Mouse (Mus musculus) cerebellum, adult 9-10 months (tissue): ENCODE results near the gene Inf2.

Experiments used
- DNase-seq: peaks from one replicate; pipeline ENCODE4 v3.0.0; 2022

Gene Inf2

DNA sequence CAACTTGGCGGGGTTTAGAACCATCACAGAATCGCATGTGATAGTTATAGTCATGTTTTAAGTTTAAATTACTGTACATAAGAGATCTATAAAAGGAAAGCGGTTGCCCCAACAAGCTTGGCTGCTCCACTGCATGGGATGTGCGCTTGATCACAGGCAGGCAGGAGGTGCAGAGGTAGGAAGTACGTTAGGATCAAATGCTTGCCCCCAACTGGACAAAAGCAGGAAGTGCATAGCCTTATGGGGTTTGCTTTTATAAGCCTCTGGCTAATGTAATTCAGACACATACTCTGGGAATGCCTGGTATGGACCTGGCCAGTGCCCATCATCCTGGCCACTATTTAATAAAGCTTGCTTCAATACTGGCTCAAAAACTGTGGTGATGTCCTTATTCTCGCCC lies 17.5 kb upstream of the Inf2 start:
- no peak for DNase-seq

DNA sequence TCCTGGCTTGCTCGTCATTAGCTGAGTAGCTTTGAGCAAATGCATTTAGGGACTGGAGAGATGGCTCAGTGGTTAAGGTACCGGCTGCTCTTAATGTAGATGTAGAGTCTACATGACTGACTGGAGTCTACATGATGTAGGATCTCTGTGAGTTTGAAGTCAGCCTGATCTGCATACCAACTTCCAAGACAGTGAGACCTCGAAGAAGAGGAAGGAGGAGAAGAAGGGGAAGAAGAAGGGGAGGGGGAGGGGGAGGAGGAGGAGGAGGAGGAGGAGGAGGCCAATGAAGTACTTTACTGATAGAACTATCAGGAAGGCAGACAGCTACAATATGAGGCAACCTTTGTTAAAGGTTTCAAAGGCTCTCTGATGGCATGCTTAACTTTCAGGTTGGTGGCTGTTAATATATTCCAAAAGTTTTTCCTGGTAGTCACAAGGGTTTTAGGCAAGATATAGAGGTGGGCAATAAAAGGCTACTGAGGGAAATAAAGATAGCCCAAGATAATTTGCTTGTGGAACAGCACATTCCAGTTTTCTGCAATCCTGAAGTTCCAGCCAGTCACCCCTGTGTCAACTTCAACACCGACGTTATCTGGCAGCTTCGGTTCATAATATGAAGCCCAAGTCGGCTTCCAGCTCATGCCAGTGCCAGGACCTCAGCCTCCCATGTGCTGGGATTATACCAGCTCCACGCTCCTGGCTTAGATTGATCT lies 13.2 kb upstream of the Inf2 start:
- DNase-seq, result no peak

DNA sequence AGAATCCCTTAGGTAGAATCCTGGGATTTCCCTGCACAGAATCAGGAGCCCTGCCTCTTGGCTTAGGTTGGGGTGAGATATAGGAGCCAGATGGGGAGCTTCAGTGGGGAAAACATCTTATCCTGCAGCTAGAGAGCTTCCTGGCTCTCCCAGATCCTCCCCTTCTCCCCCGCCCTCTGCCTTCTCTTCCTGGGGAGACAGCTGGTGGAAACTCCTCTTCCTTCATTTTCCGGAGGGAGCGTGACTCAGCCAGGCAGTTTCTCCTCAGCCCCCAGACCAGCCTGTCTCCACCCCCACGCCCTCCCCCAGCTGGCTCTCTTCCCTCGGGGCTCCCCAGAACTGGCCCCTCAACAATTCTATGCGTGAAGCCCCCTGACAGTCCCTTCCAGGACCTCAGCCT lies 12.2 kb upstream of the Inf2 start:
- no peak for DNase-seq

DNA sequence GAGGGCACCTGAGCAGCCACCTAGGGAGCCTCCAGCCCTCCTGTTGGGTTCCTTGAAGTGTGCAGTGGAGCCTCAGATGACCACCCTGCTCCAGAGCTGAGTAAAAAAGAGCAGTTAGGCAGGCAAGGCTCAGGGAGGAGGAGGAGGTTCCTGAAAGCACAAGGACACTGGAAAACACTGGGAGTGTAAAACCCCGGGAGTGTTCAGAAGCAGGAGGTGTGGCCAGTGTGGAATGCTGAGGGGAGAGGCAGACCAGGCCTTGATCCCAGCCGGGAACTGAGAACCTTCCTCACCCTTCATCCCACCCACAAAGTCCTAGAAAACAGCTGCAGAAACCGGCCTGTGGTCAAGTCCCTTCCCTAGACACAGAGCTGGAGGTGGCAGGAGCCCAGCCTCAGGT lies 11.8 kb upstream of the Inf2 start:
- DNase-seq, result no peak

DNA sequence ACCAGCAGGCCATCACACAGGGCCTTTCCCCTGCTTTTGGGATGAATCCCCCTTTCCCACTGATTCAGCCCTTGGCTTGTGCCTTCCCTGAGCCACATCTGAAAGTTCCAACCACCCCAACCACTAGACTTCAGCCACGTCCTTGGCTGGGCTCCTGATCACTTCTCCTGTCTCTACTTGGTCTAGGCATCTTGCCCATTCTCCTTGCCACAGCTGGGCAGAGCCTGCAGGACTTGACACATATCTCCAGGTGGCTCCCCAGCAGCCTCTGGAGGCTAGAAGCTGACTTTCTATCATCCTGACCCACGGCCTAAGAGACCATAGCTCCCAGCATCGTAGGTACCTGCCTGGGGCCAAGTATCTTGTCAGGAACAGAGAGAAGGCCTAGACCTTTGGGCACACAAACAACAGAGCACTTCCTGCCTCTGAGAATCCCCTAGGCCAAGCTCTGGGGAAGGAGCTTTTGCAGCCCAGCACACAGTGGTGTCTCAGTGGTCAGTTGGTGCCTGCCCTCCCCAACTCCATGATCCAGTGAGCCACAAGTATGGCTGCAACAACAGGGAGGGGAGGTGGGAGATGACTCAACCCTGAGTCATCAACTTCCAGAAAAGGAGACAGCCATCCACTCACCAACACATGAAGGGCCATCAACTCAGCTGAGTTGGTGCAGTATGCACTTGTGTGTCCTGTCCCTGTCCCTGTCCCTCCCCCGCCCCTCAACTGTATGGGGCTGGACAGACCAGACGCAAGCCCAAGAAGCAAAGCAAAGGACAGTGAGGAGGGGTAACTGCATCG lies 10.1 kb upstream of the Inf2 start:
- DNase-seq, result no peak

DNA sequence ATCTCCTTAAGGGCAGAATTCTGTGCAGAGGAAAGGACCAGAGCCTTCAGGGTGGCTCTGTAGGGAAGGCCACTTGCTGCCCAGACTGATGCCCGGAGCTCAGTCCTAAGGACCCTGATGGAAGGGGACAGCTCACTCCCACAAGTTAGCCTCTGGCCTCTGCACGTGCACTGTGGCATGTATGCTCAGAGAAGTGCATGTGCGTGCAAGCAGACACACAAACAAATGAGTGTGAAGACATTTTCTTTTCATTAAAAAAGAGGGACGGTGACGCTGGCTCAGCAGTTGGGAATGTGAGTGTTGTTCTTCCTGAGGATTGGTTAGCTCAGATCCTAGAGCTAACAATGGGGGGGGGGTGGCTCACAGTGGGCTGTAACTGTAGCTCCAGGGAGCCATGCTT lies 9.2 kb upstream of the Inf2 start:
- no peak for DNase-seq

DNA sequence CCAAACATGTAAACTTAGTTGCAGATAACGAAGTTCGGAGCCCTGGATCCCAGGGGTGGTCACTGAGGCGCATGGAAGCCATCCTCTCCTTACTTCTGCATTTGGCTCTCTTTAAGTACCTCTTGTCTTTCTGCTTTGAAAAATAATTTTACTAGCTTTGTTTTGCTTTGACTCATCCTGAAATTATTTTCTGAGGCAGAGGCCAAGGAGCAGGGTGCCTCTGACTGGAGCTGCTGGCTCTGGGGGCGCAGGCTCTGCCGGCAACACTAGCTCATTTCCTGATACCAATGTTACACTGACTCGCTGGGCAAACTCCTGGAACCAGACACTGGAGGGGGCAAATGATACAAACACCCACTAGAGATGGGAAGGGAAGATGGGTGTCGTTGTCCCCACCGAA lies 8.7 kb upstream of the Inf2 start:
- DNase-seq, result no peak

DNA sequence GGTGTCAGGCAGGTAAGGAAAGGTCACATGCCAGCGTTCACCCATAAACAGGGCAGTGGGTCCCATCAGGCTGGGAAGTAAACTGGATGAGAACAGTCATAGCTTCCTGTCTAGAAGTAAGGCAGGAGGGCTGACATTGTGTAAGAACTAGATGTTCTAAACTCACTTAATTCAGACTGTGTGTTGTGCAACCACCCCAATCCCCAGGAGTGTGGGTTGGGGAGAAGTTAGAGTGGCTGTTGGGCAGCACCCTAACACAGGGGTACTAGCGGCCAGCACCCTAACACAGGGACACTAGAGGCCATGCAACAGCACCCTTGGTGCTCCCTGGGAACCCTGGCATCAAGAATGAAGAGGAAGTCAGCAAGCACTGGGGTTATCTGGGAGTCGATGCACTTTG lies 7.5 kb upstream of the Inf2 start:
- DNase-seq, result no peak

DNA sequence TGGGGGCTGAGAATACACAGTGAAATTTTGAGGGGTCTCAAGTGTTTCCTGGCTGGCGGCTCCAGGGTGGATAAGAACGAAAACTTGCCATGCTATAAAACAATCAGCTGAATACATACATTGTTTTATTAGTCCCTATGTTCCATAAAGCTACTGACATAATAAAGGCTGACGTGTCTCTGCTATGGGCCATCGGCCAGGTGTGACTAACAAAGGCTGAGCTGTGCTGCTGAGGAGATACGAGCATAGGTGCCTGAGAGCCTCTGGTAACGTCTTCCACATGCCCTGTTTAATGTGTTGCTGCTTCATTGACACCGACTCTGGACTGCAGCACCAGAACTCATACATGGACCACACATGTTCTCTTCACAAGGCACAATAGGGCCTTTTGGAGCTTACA lies 3.6 kb upstream of the Inf2 start:
- no peak for DNase-seq

DNA sequence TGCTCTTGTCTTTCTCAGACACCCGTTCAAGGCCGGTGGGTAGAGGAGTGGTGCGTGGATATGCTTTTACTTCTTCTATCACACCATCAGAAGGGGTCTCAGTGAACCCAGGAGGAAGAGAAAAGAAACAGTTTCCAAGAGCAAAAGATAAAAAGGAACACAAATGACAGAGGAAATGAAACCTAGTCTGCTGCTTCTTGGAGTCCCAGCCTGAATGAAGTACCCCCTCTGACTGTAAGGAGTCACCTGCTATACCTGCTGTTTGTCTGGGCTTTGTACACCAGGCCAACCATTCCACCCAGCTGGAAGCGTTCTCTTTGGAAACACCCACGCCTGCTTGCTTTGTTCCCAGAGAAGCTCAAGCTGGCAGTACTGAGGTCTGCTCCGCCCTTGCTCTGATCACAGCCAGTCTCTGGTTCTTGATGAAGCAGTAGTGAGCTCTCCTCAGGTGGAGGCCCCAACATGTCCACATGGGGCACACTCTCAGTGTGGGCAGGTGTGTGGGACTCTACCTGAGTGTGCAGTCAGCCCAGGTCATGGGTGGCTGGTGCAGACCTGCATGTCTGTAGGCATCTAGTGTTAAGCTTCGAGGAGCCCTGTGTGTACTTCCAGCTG lies 2.6 kb upstream of the Inf2 start:
- DNase-seq, result no peak

DNA sequence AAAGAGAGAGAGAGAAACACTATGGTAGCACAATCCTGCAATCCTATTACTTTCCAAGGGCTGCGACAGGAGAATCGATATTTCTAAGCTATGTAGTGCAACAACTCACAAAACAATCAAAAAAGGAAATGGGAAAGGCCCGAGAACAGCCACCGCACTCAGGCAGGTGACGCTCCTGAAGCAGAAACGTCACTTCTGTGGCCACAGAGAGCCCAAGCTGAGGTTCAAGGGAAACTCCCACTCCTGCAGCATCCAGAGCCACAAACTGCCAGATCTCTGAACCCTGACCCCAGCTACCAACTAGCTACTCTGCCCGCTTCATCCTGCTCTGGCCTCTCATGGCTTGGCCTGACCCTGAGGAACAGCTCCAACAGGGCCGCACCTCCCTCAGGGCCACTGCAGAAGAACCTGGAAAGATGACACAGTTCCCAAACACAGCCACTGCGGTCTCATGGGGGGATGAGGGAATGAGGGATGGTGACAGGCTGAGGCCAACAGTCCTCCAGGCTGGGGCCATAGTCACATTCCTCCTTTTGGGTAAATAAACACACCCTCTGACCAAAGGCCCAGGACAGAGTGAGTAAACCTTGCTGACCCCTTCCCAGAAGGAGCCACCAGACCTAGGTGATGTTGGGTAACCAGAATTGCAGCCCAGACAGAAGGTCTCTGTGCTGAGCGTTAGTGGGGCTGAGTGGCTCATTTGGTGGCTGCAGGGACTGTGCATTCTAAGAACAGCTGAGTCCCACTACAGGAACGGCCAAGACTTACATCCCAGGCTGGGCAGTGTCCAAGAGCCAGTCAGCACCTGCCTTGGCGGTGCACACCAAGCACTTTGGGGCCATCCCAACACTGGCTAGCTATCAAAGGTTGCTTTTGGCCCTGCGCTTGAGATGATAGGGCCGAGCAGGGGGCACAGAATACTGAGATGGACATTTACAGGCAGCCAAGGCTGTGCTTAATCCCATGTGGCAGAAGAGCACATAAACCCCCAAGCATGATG lies 1.2 kb upstream of the Inf2 start:
- peak; percentile 61 for DNase-seq

DNA sequence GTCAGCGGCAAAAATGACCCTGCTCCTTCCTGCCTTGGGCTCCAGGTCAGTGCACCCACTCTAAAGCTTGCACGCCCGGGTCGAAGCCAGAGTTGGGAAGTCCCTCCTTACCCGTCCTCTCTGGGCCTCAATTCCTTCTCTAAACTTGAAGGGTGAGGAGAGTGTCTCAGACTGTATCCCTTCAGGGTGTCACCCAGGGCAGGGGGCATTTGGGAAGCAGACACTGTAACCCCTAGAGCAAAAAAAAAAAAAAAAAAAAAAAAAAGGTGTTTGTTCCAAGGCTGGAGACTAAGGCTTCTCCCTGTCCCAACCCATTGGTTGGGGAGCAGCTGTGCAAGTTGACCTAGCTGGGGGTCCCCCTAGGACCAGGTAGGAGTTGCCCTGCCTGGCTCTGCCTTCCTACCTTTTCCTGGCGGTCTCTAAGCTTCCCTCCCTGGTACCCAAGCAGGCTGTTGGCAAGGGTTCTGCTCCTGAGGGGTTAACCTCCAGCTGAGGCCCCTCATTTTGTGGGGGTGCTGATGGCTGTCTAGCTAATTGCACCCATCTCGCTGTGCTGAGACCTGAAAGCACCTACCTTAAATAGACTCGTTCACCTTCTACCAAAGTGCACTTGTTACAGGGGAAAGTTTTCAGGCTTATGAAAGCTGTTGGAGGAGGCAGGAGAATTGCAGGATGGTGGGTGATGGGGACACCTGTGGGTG lies 1.1 kb downstream of the Inf2 start:
- DNase-seq, result no peak

DNA sequence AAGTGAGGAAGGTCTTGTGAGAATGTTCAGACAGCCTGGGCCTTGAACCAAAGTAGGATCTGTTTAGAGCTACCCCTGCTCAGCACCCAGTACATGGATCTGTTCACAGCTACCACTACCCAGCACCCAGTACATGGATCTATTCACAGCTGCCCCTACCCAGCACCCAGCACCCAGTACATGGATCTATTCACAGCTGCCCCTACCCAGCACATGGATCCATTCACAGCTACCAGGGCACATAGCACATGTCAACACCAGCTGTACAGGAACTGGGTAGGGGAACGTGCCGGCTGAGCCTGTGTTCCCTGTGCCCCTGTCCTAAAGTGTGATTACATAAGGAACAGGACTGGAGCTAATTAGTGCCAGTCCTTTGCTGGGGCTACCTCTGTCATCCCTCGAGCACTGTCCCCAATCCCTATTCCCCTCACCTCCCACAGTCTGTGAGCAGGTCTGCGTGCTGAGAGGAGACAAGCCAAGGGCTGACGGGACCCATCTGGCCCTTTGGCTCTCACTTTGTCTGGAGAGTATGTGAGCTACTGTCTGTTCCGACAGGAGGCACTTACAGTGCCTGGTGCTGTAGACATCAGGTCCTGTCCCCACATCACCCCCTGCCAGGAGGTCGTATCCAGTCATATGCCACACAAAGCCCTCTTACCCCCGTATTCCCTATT lies 2.1 kb downstream of the Inf2 start:
- peak; percentile 94 for DNase-seq

DNA sequence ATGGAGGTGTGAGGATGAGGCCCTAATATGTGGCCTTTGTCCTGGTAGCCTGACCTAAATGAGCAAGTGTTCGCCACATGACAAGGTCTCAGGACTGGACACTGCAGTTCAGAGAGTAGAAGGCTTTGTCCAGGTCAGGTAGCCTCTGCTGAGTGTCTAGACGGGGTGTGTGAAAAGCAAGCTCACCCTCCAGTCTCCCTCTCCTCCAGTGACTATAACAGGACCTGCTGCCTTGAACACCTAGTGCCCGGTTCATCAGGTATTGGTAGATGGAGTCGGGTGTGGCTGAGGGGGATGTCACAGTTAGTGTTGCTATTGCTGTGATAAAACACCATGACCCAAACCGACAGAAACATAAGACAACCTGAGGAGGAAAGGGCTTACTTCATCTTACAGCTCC lies 2.7 kb downstream of the Inf2 start:
- no peak for DNase-seq

DNA sequence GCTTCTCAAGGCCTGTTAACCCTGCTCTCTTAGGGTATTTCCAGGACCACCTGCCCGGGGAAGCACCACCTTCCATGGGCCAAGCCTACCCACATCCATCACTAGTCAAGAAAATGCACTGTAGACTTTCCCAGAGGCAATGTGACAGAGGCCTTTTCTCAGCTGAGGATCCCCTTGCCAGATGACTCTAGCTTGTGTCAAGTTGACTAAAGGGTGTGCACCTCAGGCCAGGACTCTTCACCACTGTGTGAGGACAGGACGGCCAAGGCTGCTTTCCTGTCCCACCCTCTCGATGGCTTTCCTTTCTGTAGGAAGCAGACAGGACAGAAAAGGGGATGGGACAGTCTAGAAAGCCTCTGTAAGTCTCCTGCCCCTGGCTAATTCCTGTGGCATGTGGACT lies 3.1 kb downstream of the Inf2 start:
- no peak for DNase-seq

DNA sequence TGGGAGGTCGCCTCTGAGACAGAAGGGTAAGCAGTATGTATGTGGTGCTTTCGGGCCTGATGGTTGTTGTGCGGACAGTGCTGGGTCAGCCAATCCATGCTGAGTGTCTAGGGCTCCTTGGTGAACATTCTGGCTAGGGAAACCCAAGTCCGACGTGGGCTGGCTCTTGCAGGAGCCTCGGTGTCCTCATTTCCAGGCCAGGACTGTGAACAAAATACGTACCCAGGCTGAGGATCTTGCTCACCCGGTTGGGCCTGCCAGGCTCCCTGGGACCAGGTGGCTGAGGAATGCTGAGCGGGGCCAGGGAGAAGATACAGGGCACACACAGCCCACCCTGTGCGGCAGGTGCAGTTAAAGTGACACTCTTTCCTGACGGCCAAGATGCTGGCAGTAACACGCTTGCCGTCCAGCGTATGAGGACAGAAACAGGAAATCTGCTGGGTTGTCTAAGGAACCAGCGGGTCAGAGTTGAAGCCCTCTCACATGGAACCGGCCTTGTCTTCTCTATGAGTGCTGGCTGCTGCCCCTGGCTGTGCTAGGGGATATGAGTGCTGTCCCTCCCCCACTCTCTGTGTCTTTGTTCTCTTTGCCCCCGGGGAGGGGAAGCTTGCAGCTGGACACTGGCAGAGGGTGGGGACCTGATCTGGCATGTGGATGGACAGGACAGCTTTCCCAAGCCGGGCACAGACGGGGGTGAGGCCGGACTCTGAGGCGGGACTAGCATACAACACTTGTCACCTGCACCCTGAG lies 4.6 kb downstream of the Inf2 start:
- DNase-seq, result no peak

DNA sequence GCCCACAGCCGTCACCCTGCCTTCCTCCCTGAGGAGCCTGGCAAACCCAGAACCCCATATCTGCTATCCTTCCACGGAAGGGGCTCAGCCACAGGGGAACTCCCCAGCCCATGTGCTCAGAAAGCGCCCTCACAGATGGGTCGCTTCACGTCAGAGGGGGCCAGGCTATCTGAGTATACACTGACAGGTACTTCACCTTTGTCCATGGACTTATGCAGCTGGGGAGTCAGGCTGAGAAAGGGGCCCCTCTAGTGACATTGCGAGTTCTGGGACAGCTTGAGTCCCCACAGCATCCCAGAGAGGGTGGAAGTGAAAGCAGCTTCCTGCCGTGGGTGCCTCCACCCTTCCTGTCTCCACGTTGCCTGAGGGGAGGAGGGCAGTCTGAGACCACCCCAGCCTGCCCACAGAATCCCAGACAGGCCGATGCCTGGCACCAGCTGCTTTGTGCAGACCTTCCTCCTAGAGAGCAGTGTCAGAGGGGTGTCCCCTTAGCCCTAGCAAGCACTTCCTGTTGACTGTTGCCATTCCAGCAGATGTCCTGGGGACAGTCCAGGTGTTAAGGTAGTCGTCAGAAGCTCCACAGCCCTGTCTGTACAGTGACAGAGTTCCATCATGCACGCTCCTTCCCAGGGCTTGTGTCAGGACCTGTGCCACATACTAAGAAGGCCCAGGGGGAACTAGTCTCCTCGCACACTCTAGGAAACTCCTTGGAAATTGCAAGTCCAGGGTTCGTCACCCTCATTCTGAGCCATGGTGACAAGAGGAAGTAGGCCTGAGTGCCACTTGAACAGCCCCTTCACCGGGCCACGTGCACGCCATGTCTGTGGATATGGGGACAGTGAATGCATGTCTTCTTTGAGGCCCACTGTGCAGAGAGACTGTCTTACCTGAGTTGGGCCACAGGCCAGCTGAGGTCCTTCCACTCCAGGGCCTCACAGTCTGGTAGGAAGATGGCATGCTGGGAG lies 5.6 kb downstream of the Inf2 start:
- no peak for DNase-seq

DNA sequence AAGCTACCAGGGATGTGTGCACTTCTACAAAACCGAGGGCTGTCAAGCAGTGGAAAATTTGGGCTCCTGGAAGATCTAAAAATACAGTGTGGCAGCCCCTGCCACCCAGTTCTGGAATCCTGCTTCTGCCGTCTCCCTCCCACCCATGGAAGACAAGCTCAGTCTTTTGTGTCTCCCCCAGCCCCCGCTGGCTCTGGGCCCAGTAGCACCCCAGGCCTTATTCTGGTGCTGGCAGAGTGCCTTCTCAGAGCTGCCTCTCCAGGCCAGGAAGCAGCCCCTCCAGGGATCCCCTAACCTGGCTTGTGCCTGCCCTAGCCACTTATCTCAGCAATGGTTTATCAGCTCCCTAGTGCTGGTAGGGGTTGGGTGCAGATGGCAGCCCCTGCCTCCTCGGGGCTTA lies 6.4 kb downstream of the Inf2 start:
- no peak for DNase-seq

DNA sequence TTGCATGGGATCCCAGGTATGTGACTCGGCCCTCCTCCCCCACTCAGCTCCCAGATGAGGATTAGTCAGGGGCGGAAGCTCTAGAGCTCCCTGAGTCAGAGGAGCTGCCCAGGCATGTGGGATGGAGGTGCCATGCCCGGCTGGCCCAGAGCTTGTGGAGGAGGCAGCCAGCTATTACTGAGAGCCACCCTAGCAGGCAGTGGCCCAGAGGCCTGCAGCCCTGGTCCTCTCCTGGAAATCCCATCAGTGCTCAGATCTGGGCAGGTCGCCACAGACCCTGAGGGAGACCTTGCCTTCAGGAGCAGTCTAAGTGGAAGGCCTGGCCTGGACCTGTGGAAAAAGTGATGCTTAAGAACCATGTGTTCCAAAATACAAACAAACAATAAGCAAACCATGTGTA lies 7.0 kb downstream of the Inf2 start:
- no peak for DNase-seq

DNA sequence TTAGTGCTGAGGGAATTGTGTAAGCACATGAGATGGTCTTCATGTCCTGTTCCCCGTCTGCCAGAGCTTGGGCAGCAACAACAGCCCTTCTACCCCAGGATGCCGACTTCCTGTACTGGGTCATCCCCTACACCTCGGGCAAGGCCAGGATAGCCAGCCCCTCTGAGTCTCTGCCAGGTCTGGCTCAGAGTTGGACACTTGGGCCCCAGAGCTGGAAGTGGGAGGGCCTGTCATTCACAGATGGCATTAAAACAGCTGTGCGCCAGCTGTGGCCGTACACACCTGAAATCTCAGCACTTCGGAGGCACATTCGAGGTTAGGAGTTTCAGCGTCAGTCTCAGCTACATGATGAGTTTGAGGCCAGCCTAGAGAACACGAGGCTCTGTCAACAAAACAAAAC lies 7.9 kb downstream of the Inf2 start:
- DNase-seq, result no peak
